Mouse (Mus musculus) liver, embryonic 13.5 days (tissue): ENCODE measurements around the gene Ubash3b. TPM values are rescaled to one million over a fixed set of nuclear protein-coding genes. Genes with fewer than 3 reads are reported as not detected.

ENCODE experiments used
- ATAC-seq: fragments of 200-750 bp; cut with Nextera tagmentation; 2 replicates; pipeline ENCODE4 v1.8.0; 2017; ENCODE audit warnings: low read depth, mild to moderate bottlenecking, moderate number of reproducible peaks, moderate library complexity
- DNase-seq: peaks from one replicate; pipeline ENCODE4 v3.0.0; 2022
- H3K27ac ChIP-seq: fragments of 300-500 bp; sonication (generic); 2 replicates; pipeline ENCODE4 v1.5.1; 2015; ENCODE audit warnings: moderate library complexity, mild to moderate bottlenecking, inconsistent platforms
- H3K27me3 ChIP-seq: fragments of 300-500 bp; sonication (generic); 2 replicates; pipeline ENCODE4 v1.6.1; 2015; ENCODE audit warnings: mild to moderate bottlenecking, inconsistent platforms
- H3K36me3 ChIP-seq: fragments of 300-500 bp; sonication (generic); 2 replicates; pipeline ENCODE4 v1.6.1; 2015; ENCODE audit warnings: mild to moderate bottlenecking, inconsistent platforms
- H3K4me1 ChIP-seq: fragments of 300-500 bp; sonication (generic); replicated peaks from 2 replicates; pipeline ENCODE4 v1.6.1; 2015; ENCODE audit warnings: inconsistent platforms
- H3K4me2 ChIP-seq: fragments of 300-500 bp; sonication (generic); 2 replicates; pipeline ENCODE4 v1.6.1; 2015; ENCODE audit warnings: inconsistent platforms, mild to moderate bottlenecking, moderate library complexity
- H3K4me3 ChIP-seq: fragments of 300-500 bp; sonication (generic); replicated peaks from 2 replicates; pipeline ENCODE4 v1.5.1; 2015; ENCODE audit warnings: mild to moderate bottlenecking, inconsistent platforms
- H3K9ac ChIP-seq: fragments of 300-500 bp; sonication (generic); 2 replicates; pipeline ENCODE4 v1.6.1; 2015; ENCODE audit warnings: mild to moderate bottlenecking, inconsistent platforms
- H3K9me3 ChIP-seq: fragments of 300-500 bp; sonication (generic); replicated peaks from 2 replicates; pipeline ENCODE4 v1.6.1; 2016; ENCODE audit warnings: inconsistent platforms
- WGBS: fragments of 180-500 bp; shearing (Covaris S2); methylation state at CpG from one replicate; pipeline ENCODE4 v1.1.7; 2015; ENCODE audit not compliant: insufficient replicate concordance; 5-methylcytosine and 5-hydroxymethylcytosine counted together
- polyA plus RNA-seq: library from polyadenylated mRNA; unstranded; fragments of >200 nt; fragmentation: Nextera tagmentation; extraction: Ambion mirVana; gene quantifications from 2 replicates; pipeline ENCODE4 v1.2.1, GENCODE M21; 2015

The Ubash3b gene
- polyA plus RNA-seq, 1 experiment from 2014 or later: 6.7 TPM

- no peak overlapping the region for H3K4me3 ChIP-seq
- no peaks in the 10 kb centered on the region for H3K36me3 ChIP-seq
- H3K27me3 ChIP-seq: no peaks in the 10 kb centered on the region
- ATAC-seq: no peak
- no peak overlapping the region for H3K4me2 ChIP-seq
- H3K9me3 ChIP-seq: no peaks in the 10 kb centered on the region
- peaks cover 6% of the 10 kb centered on the region; the same call in 1 of the 2 replicates for H3K4me1 ChIP-seq
- DNase-seq: no peak
- H3K9ac ChIP-seq: no peak overlapping the region
- 79% methylated on average over 9 of the region's 9 CpGs for WGBS
- no peak overlapping the region for H3K27ac ChIP-seq
These were observed 26.0 kb upstream of the Ubash3b start for GRCm38 (mm10) chr9:41187498-41187897.

- 46% methylated on average over 9 of the region's 9 CpGs for WGBS
- H3K27ac ChIP-seq: no peak overlapping the region
- ATAC-seq (no peak), DNase-seq (no peak)
- no peak overlapping the region for H3K9ac ChIP-seq
- peaks cover 6% of the 10 kb centered on the region; the same call in 1 of the 2 replicates for H3K4me1 ChIP-seq
- H3K36me3 ChIP-seq: no peaks in the 10 kb centered on the region
- no peak overlapping the region for H3K4me2 ChIP-seq
- no peaks in the 10 kb centered on the region for H3K9me3 ChIP-seq
- H3K27me3 ChIP-seq: no peaks in the 10 kb centered on the region
- no peak overlapping the region for H3K4me3 ChIP-seq
These were observed 23.8 kb upstream of the Ubash3b start for GRCm38 (mm10) chr9:41185331-41185730.

GRCm38 (mm10) chr9:41182550-41182949 is 21.1 kb upstream of the Ubash3b start:
- Histone ChIP-seq H3K4me2 (no peak overlapping the region), H3K9ac (no peak overlapping the region), H3K27me3 (no peaks in the 10 kb centered on the region), H3K4me1 (peaks cover 6% of the 10 kb centered on the region; the same call in 1 of the 2 replicates), H3K9me3 (no peaks in the 10 kb centered on the region), H3K36me3 (no peaks in the 10 kb centered on the region), H3K27ac (no peak overlapping the region), H3K4me3 (no peak overlapping the region)
- no peak for DNase-seq
- no peak for ATAC-seq

GRCm38 (mm10) chr9:41181803-41182202 is 20.3 kb upstream of the Ubash3b start:
- DNase-seq (no peak), ATAC-seq (no peak)
- 58% methylated on average over 8 of the region's 8 CpGs for WGBS
- no peak overlapping the region for H3K27ac ChIP-seq
- H3K27me3 ChIP-seq: no peaks in the 10 kb centered on the region
- H3K4me2 ChIP-seq: no peak overlapping the region
- no peaks in the 10 kb centered on the region for H3K36me3 ChIP-seq
- no peak overlapping the region for H3K4me3 ChIP-seq
- no peaks in the 10 kb centered on the region for H3K9me3 ChIP-seq
- H3K4me1 ChIP-seq: peaks cover 6% of the 10 kb centered on the region; the same call in 1 of the 2 replicates
- H3K9ac ChIP-seq: no peak overlapping the region

- Histone ChIP-seq H3K9ac (no peak overlapping the region), H3K27me3 (no peaks in the 10 kb centered on the region), H3K27ac (no peak overlapping the region), H3K9me3 (no peaks in the 10 kb centered on the region), H3K4me3 (no peak overlapping the region), H3K4me1 (peaks cover 6% of the 10 kb centered on the region; the same call in 1 of the 2 replicates), H3K4me2 (no peak overlapping the region), H3K36me3 (no peaks in the 10 kb centered on the region)
- 49% methylated on average over 9 of the region's 9 CpGs for WGBS
- ATAC-seq: no peak
- DNase-seq: no peak
These were observed 19.9 kb upstream of the Ubash3b start for GRCm38 (mm10) chr9:41181372-41181771.

GRCm38 (mm10) chr9:41179056-41179455 is 17.6 kb upstream of the Ubash3b start:
- 69% methylated on average over 5 of the region's 5 CpGs for WGBS
- no peak for DNase-seq

GRCm38 (mm10) chr9:41173158-41173557 is 11.7 kb upstream of the Ubash3b start:
- 49% methylated on average over 3 of the region's 3 CpGs for WGBS
- 0 out of 2 replicates have a peak, but pooled peaks cover 4% of the 10 kb centered on the region for H3K27me3 ChIP-seq
- H3K4me1 ChIP-seq: peaks cover 54% of the 10 kb centered on the region
- no peaks in the 10 kb centered on the region for H3K36me3 ChIP-seq
- peaks cover 5% of the 10 kb centered on the region; the same call in 1 of the 2 replicates for H3K9me3 ChIP-seq
- no peak for DNase-seq
- H3K4me2 ChIP-seq: no peak overlapping the region
- ATAC-seq: peak; percentile 37; the same call in 1 of the 2 replicates
- H3K27ac ChIP-seq: peak overlapping the region; percentile 25; the same call in 1 of the 2 replicates
- H3K9ac ChIP-seq: no peak overlapping the region
- no peak overlapping the region for H3K4me3 ChIP-seq

More at GRCm38 (mm10) chr9:41179056-41179455, 17.6 kb upstream of the Ubash3b start:
- Histone ChIP-seq H3K4me1 (peaks cover under 1% of the 10 kb centered on the region; the same call in 1 of the 2 replicates), H3K36me3 (no peaks in the 10 kb centered on the region), H3K4me2 (no peak overlapping the region), H3K27me3 (0 out of 2 replicates have a peak, but pooled peaks cover 4% of the 10 kb centered on the region), H3K27ac (no peak overlapping the region), H3K9ac (no peak overlapping the region), H3K4me3 (no peak overlapping the region), H3K9me3 (no peaks in the 10 kb centered on the region)
- no peak for ATAC-seq

- H3K4me3 ChIP-seq: no peak overlapping the region
- peak; percentile 77 for ATAC-seq
- DNase-seq: no peak
- H3K4me2 ChIP-seq: peak overlapping the region; percentile 34
- no peaks in the 10 kb centered on the region for H3K36me3 ChIP-seq
- 0 out of 2 replicates have a peak, but pooled peaks cover 4% of the 10 kb centered on the region for H3K27me3 ChIP-seq
- 43% methylated on average over 8 of the region's 8 CpGs for WGBS
- peaks cover 60% of the 10 kb centered on the region for H3K4me1 ChIP-seq
- H3K9ac ChIP-seq: no peak overlapping the region
- H3K9me3 ChIP-seq: peaks cover 5% of the 10 kb centered on the region; the same call in 1 of the 2 replicates
- 0 out of 2 replicates have a peak overlapping the region, but pooled peaks have one; percentile 25 for H3K27ac ChIP-seq
These were observed 10.9 kb upstream of the Ubash3b start for GRCm38 (mm10) chr9:41172426-41172825.

- Histone ChIP-seq H3K9me3 (peaks cover 5% of the 10 kb centered on the region; the same call in 1 of the 2 replicates), H3K36me3 (no peaks in the 10 kb centered on the region), H3K27me3 (0 out of 2 replicates have a peak, but pooled peaks cover 4% of the 10 kb centered on the region), H3K4me2 (no peak overlapping the region), H3K4me1 (peaks cover 69% of the 10 kb centered on the region), H3K9ac (no peak overlapping the region), H3K4me3 (no peak overlapping the region), H3K27ac (no peak overlapping the region)
- no peak for DNase-seq
- no peak for ATAC-seq
- WGBS: 15% methylated on average over 8 of the region's 8 CpGs
These were observed 8.5 kb upstream of the Ubash3b start for GRCm38 (mm10) chr9:41170026-41170425.

GRCm38 (mm10) chr9:41168656-41169055 is 7.2 kb upstream of the Ubash3b start:
- no peaks in the 10 kb centered on the region for H3K36me3 ChIP-seq
- no peak overlapping the region for H3K9ac ChIP-seq
- ATAC-seq (0 out of 2 replicates have a peak, but pooled peaks have one; percentile 25), DNase-seq (no peak)
- WGBS: 23% methylated on average over 2 of the region's 2 CpGs
- no peak overlapping the region for H3K4me2 ChIP-seq
- no peak overlapping the region for H3K4me3 ChIP-seq
- peaks cover 5% of the 10 kb centered on the region; the same call in 1 of the 2 replicates for H3K9me3 ChIP-seq
- peaks cover 64% of the 10 kb centered on the region for H3K4me1 ChIP-seq
- H3K27ac ChIP-seq: no peak overlapping the region
- H3K27me3 ChIP-seq: no peaks in the 10 kb centered on the region

- DNase-seq (no peak), ATAC-seq (no peak)
- H3K4me2 ChIP-seq: no peak overlapping the region
- H3K36me3 ChIP-seq: no peaks in the 10 kb centered on the region
- H3K4me3 ChIP-seq: no peak overlapping the region
- no peak overlapping the region for H3K27ac ChIP-seq
- H3K9me3 ChIP-seq: peaks cover 5% of the 10 kb centered on the region; the same call in 1 of the 2 replicates
- peaks cover 60% of the 10 kb centered on the region for H3K4me1 ChIP-seq
- H3K9ac ChIP-seq: no peak overlapping the region
- H3K27me3 ChIP-seq: no peaks in the 10 kb centered on the region
- WGBS: 74% methylated on average over 6 of the region's 6 CpGs
These were observed 6.7 kb upstream of the Ubash3b start for GRCm38 (mm10) chr9:41168206-41168605.

GRCm38 (mm10) chr9:41166886-41167285 is 5.4 kb upstream of the Ubash3b start:
- 14% methylated on average over 10 of the region's 10 CpGs for WGBS
- peak; percentile 73 for ATAC-seq
- Histone ChIP-seq H3K27me3 (no peaks in the 10 kb centered on the region), H3K9ac (no peak overlapping the region), H3K27ac (no peak overlapping the region), H3K36me3 (no peaks in the 10 kb centered on the region), H3K4me2 (no peak overlapping the region), H3K4me1 (peaks cover 47% of the 10 kb centered on the region), H3K9me3 (peaks cover 5% of the 10 kb centered on the region; the same call in 1 of the 2 replicates), H3K4me3 (no peak overlapping the region)
- no peak for DNase-seq
